Mouse (Mus musculus): ENCODE measurements around the gene Golim4.

- TF ChIP-seq CTCF (IDR thresholded peaks at IDR 0.05; ENCODE audit: borderline replicate concordance, control insufficient read depth, extremely low read depth, insufficient read depth, low read length, poor library complexity) (no peak), POLR2A (IDR thresholded peaks at IDR 0.05; ENCODE audit: control insufficient read depth, extremely low read depth, insufficient read depth, low read length, poor library complexity) (no peak)
Observed at GRCm38 (mm10) chr3:75910257-75910656, 46.5 kb downstream of the Golim4 start.

Measured in thymus, adult 2 months (tissue).